8 mouse cellular contexts compared by ENCODE assay signal in the genomic region with DNA sequence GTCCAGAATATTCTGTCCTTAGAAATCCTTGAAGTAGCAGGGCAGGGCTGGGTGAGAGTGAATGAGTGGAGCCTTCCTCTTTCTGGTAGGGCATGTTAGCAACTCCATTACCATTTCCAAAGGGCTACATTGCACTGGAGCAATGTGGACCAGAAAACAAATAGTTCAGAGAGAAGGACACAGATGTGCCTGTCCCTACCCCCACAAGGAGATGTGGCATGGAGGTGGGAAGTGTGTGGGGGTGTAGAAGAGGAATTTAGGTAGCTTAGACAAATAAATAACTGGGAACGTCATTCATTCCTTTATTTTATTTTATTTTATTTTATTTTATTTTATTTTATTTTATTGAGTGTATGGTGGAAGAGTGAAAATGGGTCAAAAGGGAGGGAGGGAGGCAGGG.
DNase-seq lines count a peak whose midpoint lies in the region; TF ChIP-seq lines count a peak whose summit lies in the region.
"Not testable (repeated sequence)": the region's sequence is repeated elsewhere in the genome, so short reads cannot be mapped to it uniquely, and the experiment has no call there.

No protein-coding gene starts in this region.

- not testable (repeated sequence) for H3K27me3 ChIP-seq in ES-Bruce4 (ENCODE audit: control insufficient read depth, insufficient read depth, low read length, poor library complexity, severe bottlenecking); forebrain, embryonic 10.5 days (ENCODE audit: poor library complexity, severe bottlenecking)

- intact Hi-C loops in heart, postnatal 36 days (cut with DNase I) = not testable (repeated sequence)

- 0 out of 2 replicates have a peak, but pooled peaks have one; percentile 96 for TF ChIP-seq EP300 in ES-Bruce4 (IDR thresholded peaks at IDR 0.05; ENCODE audit: insufficient read depth, low read depth, low read length)

- TF ChIP-seq CTCF in ES-Bruce4 (IDR thresholded peaks at IDR 0.05; ENCODE audit: low read depth, low read length) = not testable (repeated sequence)

- H3K36me3 ChIP-seq in ES-Bruce4 (ENCODE audit: control insufficient read depth, insufficient read depth, low read length, poor library complexity, severe bottlenecking); forebrain, embryonic 10.5 days (replicated peaks): not testable (repeated sequence)

- 25% methylated on average over 1 of the region's 1 CpGs for WGBS in forebrain, embryonic 10.5 days

- H3K4me1 ChIP-seq in ES-Bruce4 (ENCODE audit: control insufficient read depth, insufficient read depth, low read length); forebrain, embryonic 10.5 days: not testable (repeated sequence)

- not testable (repeated sequence) for H3K27ac ChIP-seq in ES-Bruce4 (ENCODE audit: insufficient read depth, low read length); forebrain, embryonic 10.5 days

- H3K9me3 ChIP-seq in ES-Bruce4 (replicated peaks; ENCODE audit: control insufficient read depth, insufficient read depth, low read length, poor library complexity, severe bottlenecking); forebrain, embryonic 10.5 days: not testable (repeated sequence)

- not testable (repeated sequence) for H3K4me3 ChIP-seq in ES-Bruce4 (ENCODE audit: low read depth, low read length); forebrain, embryonic 10.5 days

- H3K9ac ChIP-seq in ES-Bruce4 (ENCODE audit: low read depth, poor library complexity, severe bottlenecking) = not testable (repeated sequence)

- TF ChIP-seq POLR2A in ES-Bruce4 (IDR thresholded peaks at IDR 0.05; ENCODE audit: insufficient read depth, low read length) = not testable (repeated sequence)

- DNase-seq in adrenal gland, postnatal 4 days (ENCODE audit: low spot score in 2 of 2) = peak; percentile 64 to 74
- peak; percentile 27 for DNase-seq in forebrain, embryonic 10.5 days (ENCODE audit: extremely low spot score, low spot score)
- peak; percentile 35 to 40 for DNase-seq in heart, postnatal 36 days
- peak; percentile 23 to 52 for DNase-seq in layer of hippocampus, postnatal 14 days (ENCODE audit: low spot score in 2 of 2)
- peak; percentile 49 for DNase-seq in lung, postnatal 10 days
- DNase-seq in right cerebral cortex, postnatal 25 days = peak; percentile 43
- peak; percentile 52 for DNase-seq in thymus, postnatal 4 days
